Mouse (Mus musculus) adrenal gland, adult 18-20 months (tissue): ENCODE data around the gene Shroom4. TPM values are rescaled to one million over a fixed set of nuclear protein-coding genes. Genes with fewer than 3 reads are reported as not detected.
"Not testable (repeated sequence)": the region's sequence is repeated elsewhere in the genome, so short reads cannot be mapped to it uniquely, and the experiment has no call there.

Experiments used
- DNase-seq, 2 experiments: peaks; one replicate each; pipeline ENCODE4 v3.0.0; 2021 to 2022; ENCODE audit warnings: low spot score in 2 of 2
- long read RNA-seq, 2 experiments: library from polyadenylated mRNA; stranded (forward); transcript quantifications; one replicate each; pipeline ENCODE4 v2.0.0; 2021
- total RNA-seq, 2 experiments: library from RNA; stranded (reverse); gene quantifications; 1 replicate in 1 of 2; 2 replicates in 1 of 2; pipeline ENCODE4 v1.2.3; 2021

Shroom4 gene
- 10 to 100 TPM; 17.5 to 32.2 TPM for total RNA-seq
- long read RNA-seq, experiment 1, full-length matches to known transcripts = 1 of 3 reads
- long read RNA-seq, experiment 1, partial matches to known transcripts = 2 of 3 reads
- long read RNA-seq, experiment 1, other reads (novel, unspliced or antisense) = 0 of 3 reads
- long read RNA-seq, experiment 2, partial matches to known transcripts = 0 of 4 reads
- long read RNA-seq, experiment 2, other reads (novel, unspliced or antisense) = 4 of 4 reads

- DNase-seq = peak; percentile 46 to 64
Observed at GRCm38 (mm10) chrX:6399626-6400397, at the start of gene Shroom4. TSS of gene Shroom4 (plus strand) at chrX:6399854.

DNA sequence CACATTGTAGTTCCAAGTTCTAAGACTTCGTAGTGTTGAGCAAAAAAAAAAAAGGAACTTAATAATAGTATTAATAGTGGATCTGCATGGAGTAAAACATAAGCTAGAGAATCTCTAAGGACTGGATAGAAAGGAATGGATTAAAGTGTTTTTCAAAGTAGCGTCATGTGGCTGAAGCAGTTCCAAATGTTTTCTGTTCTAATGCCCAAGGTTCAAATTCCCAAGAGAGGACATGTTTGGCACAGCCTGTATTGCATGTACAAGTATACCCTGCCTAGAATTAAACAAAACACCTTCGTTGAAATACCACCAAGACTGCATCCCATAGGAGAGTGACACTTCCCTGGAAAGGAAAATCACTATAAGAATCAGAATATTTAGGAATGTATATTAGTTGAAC is 42.8 kb upstream of the Shroom4 start:
- DNase-seq = no peak

GRCm38 (mm10) chrX:6357503-6358114 is 42.0 kb upstream of the Shroom4 start:
- DNase-seq = no peak

- DNase-seq = no peak
Observed at GRCm38 (mm10) chrX:6368822-6369221, 30.8 kb upstream of the Shroom4 start.

GRCm38 (mm10) chrX:6370706-6371105 is 28.9 kb upstream of the Shroom4 start:
- DNase-seq = no peak

GRCm38 (mm10) chrX:6393861-6394260 is 5.8 kb upstream of the Shroom4 start:
- DNase-seq = no peak

DNA sequence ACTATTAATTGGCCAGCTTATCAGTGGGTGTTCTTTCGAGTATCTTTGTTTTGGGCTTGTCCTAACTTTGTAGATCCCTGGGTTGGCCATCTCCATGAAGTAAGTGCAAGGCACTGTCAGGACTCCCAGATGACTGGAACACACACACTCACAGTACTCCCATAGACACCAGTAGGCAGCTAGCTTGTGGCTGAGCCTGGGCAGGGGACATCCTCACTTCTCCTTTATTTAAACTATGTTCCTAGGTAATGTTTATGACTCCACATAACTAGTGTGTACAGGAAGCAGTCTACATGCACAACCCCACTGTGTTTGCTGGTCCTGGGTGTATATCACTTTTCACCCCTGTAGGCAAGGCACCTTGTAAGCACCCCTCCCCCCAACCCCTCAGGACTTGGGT is 461 bp upstream of the Shroom4 start:
- DNase-seq = no peak

DNA sequence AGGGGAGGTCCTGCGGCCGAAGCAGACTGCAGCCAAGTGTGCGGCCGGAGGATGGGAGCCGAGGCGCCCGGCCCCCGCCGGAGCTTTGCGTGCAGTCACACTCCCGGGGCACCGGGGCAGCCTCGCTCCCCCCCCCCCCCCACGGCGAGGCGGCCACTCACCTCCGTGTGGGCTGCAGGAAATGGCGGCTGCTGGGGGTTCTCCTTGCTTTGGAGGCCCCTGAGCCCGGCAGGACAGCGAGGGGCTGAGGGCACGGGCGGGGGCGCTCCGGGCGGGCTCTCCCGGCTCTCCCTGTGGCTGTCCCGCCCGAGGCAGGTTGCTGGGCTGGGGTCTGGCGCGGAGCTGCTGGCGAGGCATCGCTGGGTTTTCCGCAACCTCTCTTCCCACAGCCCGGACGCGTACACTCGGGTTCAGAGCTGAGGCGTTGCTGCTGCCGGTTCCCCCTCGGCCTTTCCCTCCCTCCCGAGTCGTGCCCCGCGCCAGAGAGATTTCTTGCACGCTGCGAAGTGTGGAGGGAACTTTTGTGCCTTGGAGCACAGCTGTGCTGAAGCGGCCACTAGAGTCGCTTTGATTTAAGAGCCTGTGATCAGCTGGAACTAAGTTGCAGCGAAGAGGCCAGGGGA is 855 bp downstream of the Shroom4 start:
- DNase-seq = peak; percentile 16 to 25

- no peak for DNase-seq
Observed at GRCm38 (mm10) chrX:6402921-6403320, 3.3 kb downstream of the Shroom4 start.

- DNase-seq = no peak
Observed at GRCm38 (mm10) chrX:6409114-6409513, 9.5 kb downstream of the Shroom4 start.

- DNase-seq = no peak
Observed at GRCm38 (mm10) chrX:6415412-6415811, 15.8 kb downstream of the Shroom4 start.

GRCm38 (mm10) chrX:6415936-6416335 is 16.3 kb downstream of the Shroom4 start:
- no peak for DNase-seq

DNA sequence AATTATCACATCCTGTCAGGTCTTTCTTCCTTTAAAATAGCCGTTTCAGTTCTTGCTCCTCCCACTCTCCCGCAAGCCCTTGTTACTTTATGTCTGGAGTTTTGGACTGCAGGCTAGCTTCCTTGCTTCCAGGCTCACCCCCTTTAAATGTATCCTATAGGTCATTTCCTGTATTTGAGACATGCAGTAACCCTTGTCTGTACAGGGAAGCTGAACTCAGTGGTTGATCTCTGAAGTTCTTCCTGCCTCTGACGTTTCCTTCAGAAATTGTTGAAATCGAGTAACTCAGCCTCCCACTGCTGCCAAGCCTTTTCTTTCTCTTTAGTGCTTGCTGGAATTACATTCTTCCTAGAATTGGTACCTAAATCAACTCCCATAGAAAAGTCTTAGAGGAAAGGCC is 18.5 kb downstream of the Shroom4 start:
- DNase-seq = no peak

DNA sequence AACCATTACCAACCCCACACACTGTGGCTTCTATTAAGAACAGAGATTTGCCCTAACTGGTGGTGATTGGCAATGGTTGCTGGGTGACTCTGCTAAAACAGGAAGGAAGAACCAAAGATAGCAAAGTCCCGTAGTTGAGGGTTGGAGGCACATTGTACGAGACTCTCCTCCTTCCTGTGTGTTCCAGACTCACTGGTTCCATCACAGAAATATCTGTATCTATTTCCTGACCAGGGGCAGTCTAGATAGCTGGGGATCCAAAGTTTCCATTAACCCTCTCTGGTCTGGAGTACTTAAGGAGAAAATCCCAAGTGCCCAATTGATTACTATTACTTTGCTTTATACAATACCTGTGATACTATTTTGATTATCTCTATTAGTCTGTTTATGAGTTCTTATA is 35.6 kb downstream of the Shroom4 start:
- no peak for DNase-seq

- DNase-seq = no peak
Observed at GRCm38 (mm10) chrX:6446422-6446821, 46.8 kb downstream of the Shroom4 start.

DNA sequence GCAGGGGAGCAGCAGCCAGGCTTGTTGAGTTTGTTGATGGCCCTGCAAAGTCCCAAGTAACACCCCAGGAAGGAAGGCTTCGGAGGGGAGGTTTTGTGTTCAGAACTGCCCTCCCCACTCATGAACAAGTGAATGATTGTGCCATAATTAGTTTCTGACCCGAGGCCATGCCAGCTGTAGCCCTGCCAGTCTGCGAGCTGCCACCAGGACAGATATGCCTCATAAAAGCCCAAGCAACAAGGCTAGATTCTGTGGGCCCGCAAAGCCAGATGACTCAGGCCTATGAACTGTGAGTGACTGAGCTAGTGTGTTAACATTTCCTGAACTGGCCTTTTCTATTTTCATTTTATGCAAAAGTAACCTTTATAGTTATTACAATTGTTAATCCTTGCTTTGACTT is 48.3 kb downstream of the Shroom4 start:
- DNase-seq = no peak

DNA sequence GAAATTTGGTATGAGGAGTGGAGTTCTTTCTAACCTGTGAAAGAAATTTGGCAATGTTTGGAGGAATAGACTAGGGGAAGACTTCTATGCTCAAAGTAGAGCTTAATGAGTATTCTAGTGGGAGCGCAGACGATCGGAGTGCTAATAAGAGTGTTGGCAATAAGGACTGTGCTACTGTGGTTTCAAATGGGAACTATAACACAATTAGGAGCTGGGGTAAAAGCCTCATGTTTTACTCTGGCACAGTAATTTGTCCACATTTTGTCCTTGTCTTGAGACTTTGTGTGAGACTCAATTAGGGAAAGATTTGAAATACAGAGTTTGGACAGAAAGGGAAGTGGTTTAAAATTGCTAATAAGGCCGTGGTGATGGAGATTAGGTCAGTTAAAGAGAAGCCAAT is 53.6 kb downstream of the Shroom4 start:
- DNase-seq = no peak

- DNase-seq = not testable (repeated sequence)
Observed at GRCm38 (mm10) chrX:6469251-6469650, 69.6 kb downstream of the Shroom4 start.

GRCm38 (mm10) chrX:6472563-6472962 is 72.9 kb downstream of the Shroom4 start:
- DNase-seq = not testable (repeated sequence)

GRCm38 (mm10) chrX:6475177-6475576 is 75.5 kb downstream of the Shroom4 start:
- DNase-seq = no peak

DNA sequence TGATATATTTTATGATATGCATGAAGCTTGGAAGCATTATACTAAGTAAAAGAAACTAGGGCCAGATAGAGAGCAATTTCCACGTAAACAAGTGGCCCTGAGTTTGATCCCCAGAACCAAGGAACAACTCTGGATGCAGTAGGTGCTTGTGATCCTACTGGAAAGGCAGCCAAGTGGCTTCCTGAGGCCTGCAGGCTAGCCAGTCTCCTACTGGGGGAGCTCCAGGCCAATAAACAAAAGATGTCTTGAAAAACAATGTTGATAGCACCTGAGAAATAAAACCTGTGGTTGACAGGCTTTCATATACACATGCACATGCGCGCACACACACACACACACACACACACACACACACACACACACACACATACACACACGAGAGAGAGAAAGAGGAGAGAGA is 82.6 kb downstream of the Shroom4 start:
- no peak for DNase-seq

- DNase-seq = no peak
Observed at GRCm38 (mm10) chrX:6483817-6484216, 84.2 kb downstream of the Shroom4 start.
